Comparison of ENCODE assay signal across 8 mouse cellular contexts in the genomic region with DNA sequence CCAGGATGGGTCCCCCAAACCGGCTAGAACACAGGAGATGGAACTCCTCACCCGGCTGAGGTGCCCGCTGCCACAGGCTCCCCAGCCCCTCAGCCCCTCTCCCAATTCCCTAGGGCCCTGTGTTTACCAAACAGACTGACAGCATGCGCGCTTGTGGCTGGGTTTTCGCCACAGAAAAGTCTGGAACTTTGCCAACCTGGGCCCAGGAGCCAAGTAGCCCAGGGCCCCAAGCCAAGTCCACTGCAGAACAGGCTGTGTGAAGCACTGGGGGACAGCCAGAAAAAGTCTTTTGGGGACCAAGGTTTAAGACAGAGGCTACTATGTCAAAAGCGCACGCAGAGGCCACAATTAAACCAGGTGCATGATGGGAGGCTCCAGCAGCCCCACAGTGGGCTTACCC. TPM values are rescaled to one million over a fixed set of nuclear protein-coding genes. Genes with fewer than 3 reads are reported as not detected.
A peak's percentile ranks its signal among the peaks of the same experiment; 100 is the strongest.
DNase-seq lines count a peak whose midpoint lies in the region; ATAC-seq and TF ChIP-seq lines count a peak whose summit lies in the region.

No protein-coding gene starts in this region.

- H3K27me3 ChIP-seq in stomach, embryonic 16.5 days (ENCODE audit: control insufficient read depth, insufficient read depth, low read length), result no peaks in the 10 kb centered on the region
- H3K27me3 ChIP-seq in stomach, postnatal 0 days (ENCODE audit: control insufficient read depth, insufficient read depth, low read length), result no peaks in the 10 kb centered on the region
- no peaks in the 10 kb centered on the region for H3K27me3 ChIP-seq in midbrain, embryonic 13.5 days

- no peak for DNase-seq in stomach, postnatal 0 days (ENCODE audit: low spot score)
- DNase-seq in cerebellum, postnatal 4 days (ENCODE audit: low spot score in 2 of 2), result peak; percentile 67 to 92
- DNase-seq in heart, postnatal 14 days, result peak; percentile 73 to 84
- DNase-seq in layer of hippocampus, postnatal 14 days (ENCODE audit: low spot score in 2 of 2), result peak; percentile 83 to 90
- DNase-seq in urinary bladder, adult 18-20 months (ENCODE audit: low spot score in 2 of 2), result no peak
- no peak for DNase-seq in embryo, embryonic 10.5 days (ENCODE audit: low spot score)

- TF ChIP-seq CTCF in stomach, postnatal 0 days (IDR thresholded peaks at IDR 0.05; ENCODE audit: low read depth), result no peak

- no peak for ATAC-seq in stomach, embryonic 16.5 days (ENCODE audit: insufficient read depth, low FRiP score)
- ATAC-seq in stomach, postnatal 0 days (ENCODE audit: low FRiP score, low TSS enrichment), result no peak
- peak; percentile 7; the same call in 1 of the 2 replicates for ATAC-seq in midbrain, embryonic 13.5 days

- H3K4me2 ChIP-seq in stomach, embryonic 16.5 days (ENCODE audit: low read depth, low read length), result no peak overlapping the region
- H3K4me2 ChIP-seq in stomach, postnatal 0 days (replicated peaks; ENCODE audit: low read depth), result no peak overlapping the region
- no peak overlapping the region for H3K4me2 ChIP-seq in midbrain, embryonic 13.5 days (replicated peaks)

- intact Hi-C loops in heart, postnatal 14 days (cut with DNase I), result no loop called here

- no peaks in the 10 kb centered on the region for H3K36me3 ChIP-seq in stomach, embryonic 16.5 days (ENCODE audit: control insufficient read depth, insufficient read depth, low read length)
- no peaks in the 10 kb centered on the region for H3K36me3 ChIP-seq in stomach, postnatal 0 days (ENCODE audit: control insufficient read depth, insufficient read depth, low read length)
- peaks cover 20% of the 10 kb centered on the region for H3K36me3 ChIP-seq in midbrain, embryonic 13.5 days

- peak overlapping the region; percentile 20; the same call in 1 of the 2 replicates for H3K9ac ChIP-seq in stomach, embryonic 16.5 days (ENCODE audit: low read length)
- H3K9ac ChIP-seq in stomach, postnatal 0 days (ENCODE audit: low read length), result no peak overlapping the region
- no peak overlapping the region for H3K9ac ChIP-seq in midbrain, embryonic 13.5 days (replicated peaks)

- 51% methylated on average over 8 of the region's 8 CpGs for WGBS in stomach, embryonic 16.5 days
- 45% methylated on average over 8 of the region's 8 CpGs for WGBS in stomach, postnatal 0 days
- WGBS in midbrain, embryonic 13.5 days, result 54% methylated on average over 8 of the region's 8 CpGs

- H3K4me1 ChIP-seq in stomach, embryonic 16.5 days (ENCODE audit: control insufficient read depth, insufficient read depth, low read length), result peaks cover 16% of the 10 kb centered on the region
- H3K4me1 ChIP-seq in stomach, postnatal 0 days (replicated peaks; ENCODE audit: control insufficient read depth, insufficient read depth), result 0 out of 2 replicates have a peak, but pooled peaks cover 4% of the 10 kb centered on the region
- peaks cover 65% of the 10 kb centered on the region for H3K4me1 ChIP-seq in midbrain, embryonic 13.5 days (replicated peaks)

- H3K9me3 ChIP-seq in stomach, embryonic 16.5 days (replicated peaks; ENCODE audit: control insufficient read depth, low read length), result no peaks in the 10 kb centered on the region
- H3K9me3 ChIP-seq in stomach, postnatal 0 days (ENCODE audit: control insufficient read depth, low read length), result no peaks in the 10 kb centered on the region
- no peaks in the 10 kb centered on the region for H3K9me3 ChIP-seq in midbrain, embryonic 13.5 days

- no peak for TF ChIP-seq EP300 in stomach, postnatal 0 days (optimal IDR thresholded peaks at IDR 0.05)

- H3K4me3 ChIP-seq in stomach, embryonic 16.5 days (replicated peaks; ENCODE audit: low read length), result no peak overlapping the region
- H3K4me3 ChIP-seq in stomach, postnatal 0 days (ENCODE audit: low read depth, low read length), result no peak overlapping the region
- no peak overlapping the region for H3K4me3 ChIP-seq in midbrain, embryonic 13.5 days (replicated peaks)

- H3K27ac ChIP-seq in stomach, embryonic 16.5 days (ENCODE audit: low read length), result no peak overlapping the region
- no peak overlapping the region for H3K27ac ChIP-seq in stomach, postnatal 0 days (replicated peaks)
- H3K27ac ChIP-seq in midbrain, embryonic 13.5 days, result peak overlapping the region; percentile 61

RNA-seq across cellular contexts. Expression of a gene that starts 39.8 kb away (rescaled TPM):
- polyA plus RNA-seq in stomach, embryonic 16.5 days (2015; fragmentation: Nextera tagmentation; extraction: Ambion mirVana), result 1.4 and 1.6 TPM in 2 replicates
- polyA plus RNA-seq in stomach, postnatal 0 days (2015; fragmentation: Nextera tagmentation; extraction: Ambion mirVana), result 0.79 and 0.98 TPM in 2 replicates
- total RNA-seq in heart, postnatal 14 days (2021), result 1 to 10 TPM; 3.2 to 5.4 TPM
- 1 to 10 TPM; 7.6 to 7.8 TPM for total RNA-seq in layer of hippocampus, postnatal 14 days (2021)
- polyA plus RNA-seq in midbrain, embryonic 13.5 days (2015; fragmentation: Nextera tagmentation; extraction: Ambion mirVana), result 5.1 and 6.1 TPM in 2 replicates

RNA-seq across cellular contexts. Expression of a gene that starts 50.6 kb away (rescaled TPM):
- 2.8 and 3.7 TPM in 2 replicates for polyA plus RNA-seq in stomach, embryonic 16.5 days (2015; fragmentation: Nextera tagmentation; extraction: Ambion mirVana)
- polyA plus RNA-seq in stomach, postnatal 0 days (2015; fragmentation: Nextera tagmentation; extraction: Ambion mirVana), result 2.1 and 2.8 TPM in 2 replicates
- 1 to 10 TPM; 5.8 to 5.9 TPM for total RNA-seq in heart, postnatal 14 days (2021)
- total RNA-seq in layer of hippocampus, postnatal 14 days (2021), result 1 to 10 TPM; 2.2 to 5.7 TPM
- polyA plus RNA-seq in midbrain, embryonic 13.5 days (2015; fragmentation: Nextera tagmentation; extraction: Ambion mirVana), result 0.39 and 0.46 TPM in 2 replicates

Comparison
In these comparisons a context has a peak if more than half of its experiments do, and no peak if none do; other contexts are left out.
1. DNase-seq: peak in cerebellum, postnatal 4 days (2 of 2), heart, postnatal 14 days (2 of 2) and layer of hippocampus, postnatal 14 days (2 of 2); none in stomach, postnatal 0 days (single experiment), urinary bladder, adult 18-20 months (0 of 2) and embryo, embryonic 10.5 days (single experiment).